Mouse (Mus musculus) 3T3-L1 (cell line): ENCODE results near the gene Olfr1016.

Source experiments
- DNase-seq: peaks from one replicate; pipeline ENCODE4 v3.0.0-alpha.2; 2015; ENCODE audit warnings: low read depth, low spot score

The Olfr1016 gene

GRCm38 (mm10) chr2:85802444-85802843 lies at the start of gene Olfr1016:
Olfr1016 (minus strand) TSS chr2:85802544.
- no peak for DNase-seq

- DNase-seq, result no peak
Measured at GRCm38 (mm10) chr2:85846730-85847129, 44.4 kb upstream of the Olfr1016 start, which contains the start of gene Olfr1020. Olfr1020 (plus strand) TSS chr2:85847030.

GRCm38 (mm10) chr2:85845383-85845782 lies 43.0 kb upstream of the Olfr1016 start, which contains the start of gene Olfr1019:
Olfr1019 (minus strand) TSS chr2:85845483.
- no peak for DNase-seq

GRCm38 (mm10) chr2:85818179-85818578 lies 15.8 kb upstream of the Olfr1016 start, which contains the start of gene Olfr1018:
Olfr1018 (plus strand) TSS chr2:85818479.
- DNase-seq, result no peak

DNA sequence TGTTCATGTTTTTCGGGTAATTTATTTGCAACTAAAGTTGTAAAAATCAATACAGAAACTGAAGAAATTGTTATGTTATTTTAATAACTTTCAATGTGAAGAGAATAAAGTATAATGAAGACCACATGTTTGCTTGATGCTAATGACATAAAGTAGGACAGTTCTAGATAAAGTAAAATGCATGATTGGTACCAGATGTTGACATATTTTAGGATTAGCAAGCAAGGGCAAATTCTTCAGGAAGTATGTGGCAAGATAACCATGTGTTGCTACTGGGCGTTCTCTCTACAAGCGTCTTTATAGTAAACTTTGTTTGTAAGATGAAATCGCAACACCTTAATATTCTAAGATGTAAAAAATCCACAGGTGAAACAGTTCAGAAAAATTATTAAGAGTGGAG lies 2.2 kb upstream of the Olfr1016 start:
- DNase-seq, result peak; percentile 54

GRCm38 (mm10) chr2:85792331-85792730 lies 10.0 kb downstream of the Olfr1016 start:
- DNase-seq, result no peak

DNA sequence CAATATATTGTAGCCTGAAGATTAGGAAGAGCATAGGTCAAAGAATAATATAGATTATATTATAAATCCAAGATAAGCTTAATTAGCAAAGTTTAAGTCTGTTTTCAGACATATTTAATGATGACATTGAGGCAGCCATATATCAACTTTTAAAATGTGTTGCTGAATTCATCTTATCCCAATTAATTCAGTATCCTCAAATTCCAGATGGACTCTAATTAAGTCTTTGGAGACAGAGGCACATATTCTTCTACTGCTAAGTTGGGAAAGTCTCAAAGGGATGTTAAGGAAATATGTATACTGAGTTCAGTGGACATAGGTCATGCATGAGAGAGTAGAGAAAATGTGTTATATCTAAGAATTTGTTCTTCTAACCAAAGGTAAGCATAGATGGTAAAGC lies 20.6 kb downstream of the Olfr1016 start, which contains the start of gene Olfr1015:
Gene Olfr1015, plus strand, starts transcription at position 301 of the 400 bp plus-strand sequence.
- DNase-seq, result no peak

DNA sequence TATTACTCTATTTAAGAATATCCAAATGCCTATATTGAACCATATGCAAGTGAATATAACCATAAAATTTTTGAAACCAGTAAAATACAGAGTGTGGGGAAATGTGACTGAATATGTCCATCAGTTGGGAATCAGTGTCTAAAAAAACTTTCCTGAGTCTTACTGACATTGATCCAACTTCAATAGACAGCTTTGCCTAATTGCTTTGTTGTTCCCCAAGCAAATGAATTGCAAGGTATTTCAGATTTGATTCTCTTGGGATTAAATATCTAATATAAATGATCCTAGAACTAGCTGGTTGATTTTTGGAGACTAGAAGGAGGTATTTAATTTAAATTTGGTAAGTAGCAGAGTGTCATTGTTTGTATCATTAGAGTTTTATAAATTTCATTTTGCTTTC lies 29.9 kb downstream of the Olfr1016 start, which contains the start of gene Olfr1014:
Gene Olfr1014, plus strand, starts transcription at position 301 of the 400 bp plus-strand sequence.
- no peak for DNase-seq

- DNase-seq, result no peak
Measured at GRCm38 (mm10) chr2:85766798-85767197, 35.5 kb downstream of the Olfr1016 start, which contains the start of gene Olfr1013. Olfr1013 (plus strand) TSS chr2:85767098.

DNA sequence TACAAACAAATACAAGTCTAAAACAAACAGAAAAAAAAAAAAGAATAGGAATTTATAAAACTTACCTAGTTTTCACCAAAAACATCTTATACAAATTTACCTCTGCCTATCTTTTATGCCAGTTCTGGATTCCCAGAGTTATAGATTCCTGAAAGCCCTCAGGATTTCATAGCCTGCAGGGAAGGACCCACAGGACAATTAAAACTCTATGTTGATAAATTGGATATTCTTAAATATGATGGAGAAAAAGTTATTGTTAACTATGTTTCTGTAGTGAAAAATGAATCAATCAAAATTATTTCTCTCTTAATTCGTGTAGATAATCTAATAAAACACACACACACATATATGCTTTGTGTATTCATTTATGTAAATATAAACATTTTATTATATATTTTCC lies 39.7 kb downstream of the Olfr1016 start, which contains the start of gene Olfr1012:
Gene Olfr1012, minus strand, starts transcription at position 101 of the 400 bp plus-strand sequence.
- no peak for DNase-seq

DNA sequence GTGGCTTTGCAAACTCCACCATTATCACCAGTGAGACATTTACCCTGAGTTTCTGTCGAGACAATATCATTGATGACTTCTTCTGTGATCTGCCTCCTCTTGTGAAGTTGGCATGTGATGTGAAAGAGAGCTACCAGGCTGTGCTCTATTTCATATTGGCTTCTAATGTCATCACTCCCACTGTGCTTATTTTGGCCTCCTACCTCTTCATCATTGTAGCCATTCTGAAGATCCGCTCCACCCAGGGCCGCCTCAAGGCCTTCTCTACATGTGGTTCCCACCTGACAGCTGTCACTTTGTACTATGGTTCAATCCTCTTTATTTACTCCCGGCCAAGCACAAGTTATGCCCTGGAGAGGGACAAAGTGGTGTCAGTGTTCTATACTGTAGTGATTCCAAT lies 48.5 kb downstream of the Olfr1016 start:
- no peak for DNase-seq
